Mouse (Mus musculus) gastrocnemius, adult 2 months (tissue): ENCODE measurements around the gene BC048671. TPM values are rescaled to one million over a fixed set of nuclear protein-coding genes. Genes with fewer than 3 reads are reported as not detected.

ENCODE experiments used
- DNase-seq: peaks from one replicate; pipeline ENCODE4 v3.0.0; 2022
- H3K27ac ChIP-seq: fragments of 200-600 bp; 2 replicates; pipeline ENCODE4 v1.8.1; 2022; ENCODE audit warnings: mild to moderate bottlenecking
- H3K4me3 ChIP-seq: fragments of 200-600 bp; 2 replicates; pipeline ENCODE4 v1.8.1; 2022; ENCODE audit warnings: mild to moderate bottlenecking, moderate library complexity
- CTCF ChIP-seq: fragments of 200-600 bp; IDR thresholded peaks from 2 replicates; pipeline ENCODE4 v1.8.1; 2022; ENCODE audit warnings: antibody characterized with exemption, mild to moderate bottlenecking, moderate library complexity
- intact Hi-C: fragments of 180-260 bp; cut with DNase I; formaldehyde crosslinking; loops from one replicate; pipeline ENCODE4 v1.15.1; 2025
- total RNA-seq, 2 experiments: library from RNA; stranded (reverse); gene quantifications; 2 replicates each; pipeline ENCODE4 v1.2.3; 2021

Gene BC048671
- total RNA-seq, 2 experiments from 2014 or later = not detected

DNA sequence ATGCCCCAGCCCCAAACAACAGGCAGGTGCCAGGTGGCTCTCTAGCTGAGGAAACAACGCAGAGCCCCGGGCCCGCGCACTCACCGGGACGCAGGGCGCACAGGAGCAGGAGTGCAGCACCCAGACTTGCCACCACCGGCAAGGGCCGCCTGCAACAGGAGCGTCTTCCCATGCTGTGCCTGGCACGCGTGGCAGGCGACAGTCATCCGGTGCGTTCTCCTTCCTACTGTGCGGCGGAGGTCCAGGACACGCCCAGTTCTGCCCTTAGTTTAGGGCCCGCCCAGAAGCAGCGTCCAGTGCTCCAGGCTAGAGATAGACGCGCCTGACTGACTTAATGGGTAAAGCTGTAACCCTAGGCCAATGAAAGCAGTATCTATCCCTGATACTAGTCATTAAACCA, 24.0 kb downstream of the BC048671 start, which contains the start of gene Chst13:
Chst13 (minus strand) TSS at position 195 of the 400 bp plus-strand sequence.
- no peak for TF ChIP-seq CTCF
- DNase-seq = peak; percentile 76
- intact Hi-C loops = loop anchor here (10.0 kb wide), 1 partner anchor 650 kb away; no protein-coding TSS in a partner anchor
- peak within 1 kb of the TSS; percentile 56 for H3K4me3 ChIP-seq
- H3K27ac ChIP-seq = no peak within 1 kb of the TSS

DNA sequence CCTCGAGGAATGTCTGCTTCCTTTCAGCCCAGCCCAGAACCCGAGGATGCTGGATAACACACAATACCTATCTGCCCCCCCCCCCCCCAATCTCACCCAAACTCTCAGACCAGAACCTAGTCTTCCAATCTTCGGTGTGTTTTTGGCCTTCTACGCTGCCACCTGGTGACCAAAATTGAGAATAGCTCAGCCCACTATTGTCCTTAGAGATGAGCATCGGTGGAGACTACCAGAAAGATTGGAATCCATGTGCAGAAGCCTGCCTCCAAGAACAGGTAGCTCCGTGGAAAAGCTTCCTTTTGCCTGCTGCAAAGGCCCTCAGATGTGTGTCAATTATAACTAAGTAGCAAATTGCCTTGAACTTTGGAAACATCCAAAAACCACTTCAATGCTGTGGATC, 26.7 kb downstream of the BC048671 start:
- no peak for DNase-seq

DNA sequence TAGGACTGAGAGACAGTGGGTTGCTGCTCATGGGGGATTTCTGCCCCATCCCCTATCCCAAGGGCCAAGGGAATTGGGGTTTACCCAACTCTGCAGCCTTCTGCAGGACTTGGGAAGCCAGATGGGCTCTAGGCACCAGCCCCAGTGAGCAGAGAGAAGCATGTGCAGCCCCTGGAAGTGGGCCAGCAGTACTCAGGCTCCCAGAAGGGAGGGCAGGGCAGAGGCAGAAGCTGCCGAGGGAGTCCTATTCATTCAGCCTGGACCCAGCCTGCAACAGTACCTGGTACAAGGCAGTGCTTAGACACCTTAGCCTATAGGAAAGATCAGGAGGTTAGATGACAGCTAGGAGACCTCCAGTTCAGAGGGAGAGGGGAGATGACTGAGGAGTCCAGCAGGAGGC, 28.9 kb downstream of the BC048671 start:
- intact Hi-C loops = loop anchor here (10.0 kb wide), 1 partner anchor 655 kb away; no protein-coding TSS in a partner anchor
- TF ChIP-seq CTCF = no peak
- peak; percentile 66 for DNase-seq

More for the DNA sequence above, 26.7 kb downstream of the BC048671 start:
- peak; percentile 53 for TF ChIP-seq CTCF
- Histone ChIP-seq H3K27ac (no peak overlapping the region), H3K4me3 (no peak overlapping the region)
- intact Hi-C loops = loop anchor here (10.0 kb wide), 1 partner anchor 653 kb away; no protein-coding TSS in a partner anchor

DNA sequence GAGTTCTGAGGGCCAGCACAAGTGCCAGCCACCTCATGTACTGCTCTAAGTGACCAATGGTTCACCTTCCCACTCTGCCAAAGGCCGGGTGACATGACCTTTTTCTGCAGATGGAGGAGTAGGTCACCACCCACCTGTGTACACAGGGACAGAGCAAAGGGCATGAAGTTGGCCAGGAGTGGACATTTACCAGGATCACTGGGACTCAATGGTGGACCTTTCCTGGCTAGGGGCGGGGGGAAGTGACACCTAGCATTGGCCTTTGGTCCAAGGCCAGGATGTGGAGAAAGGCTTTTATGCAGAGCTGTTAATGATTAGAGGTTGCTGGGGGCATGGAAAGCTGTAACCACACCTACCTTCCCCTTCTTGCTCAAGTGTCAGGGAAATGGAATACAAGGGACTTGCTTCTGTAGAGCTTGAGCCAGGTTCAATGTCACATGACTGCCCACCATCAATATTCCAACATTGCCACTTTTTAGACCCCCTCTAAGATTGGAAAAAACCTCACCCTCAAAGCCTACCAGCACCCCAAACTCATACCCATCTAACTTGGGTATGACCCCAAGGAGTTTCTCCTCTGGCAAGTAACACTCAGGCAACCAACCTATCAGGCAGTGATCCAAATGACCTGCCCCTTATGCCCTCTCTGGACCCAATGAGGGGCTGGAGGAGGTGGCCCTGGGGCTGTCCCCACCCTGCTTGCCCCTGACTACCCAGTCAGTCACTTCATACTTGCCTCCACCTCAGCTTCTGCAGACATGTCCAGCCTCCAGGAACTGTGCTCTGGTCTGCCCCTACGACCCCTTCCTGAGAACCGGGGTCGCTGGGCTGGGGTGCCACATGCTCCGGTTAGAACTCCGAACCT, 31.8 kb downstream of the BC048671 start, which contains the start of gene Uroc1:
Uroc1 (plus strand) TSS at position 724 of the 865 bp plus-strand sequence.
- no peak for DNase-seq
- no peak for TF ChIP-seq CTCF
- H3K27ac ChIP-seq = no peak within 1 kb of the TSS
- no peak within 1 kb of the TSS for H3K4me3 ChIP-seq
- intact Hi-C loops = no loop called here

More for the DNA sequence above, 28.9 kb downstream of the BC048671 start:
- Histone ChIP-seq H3K27ac (no peak overlapping the region), H3K4me3 (no peak overlapping the region)

DNA sequence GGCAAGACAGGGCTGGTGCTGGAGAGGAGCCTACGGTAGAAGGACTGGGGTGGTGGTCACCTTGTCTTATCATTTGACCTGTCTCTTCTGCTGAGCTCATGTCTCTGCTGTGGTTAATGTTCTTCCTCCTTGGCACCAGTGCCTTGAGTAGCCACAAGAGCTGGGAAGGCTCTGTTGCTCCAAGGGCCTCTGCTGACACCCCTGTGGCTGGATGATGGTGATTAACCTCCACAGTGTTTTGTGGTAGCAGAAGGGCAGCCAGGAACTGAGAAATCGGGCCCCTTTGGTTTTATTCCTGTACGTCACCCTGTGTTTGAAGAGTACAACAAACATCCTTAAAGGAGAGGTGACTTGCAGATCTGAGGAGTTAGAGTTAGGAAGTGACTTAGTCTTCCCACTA, 33.2 kb downstream of the BC048671 start:
- DNase-seq = no peak
- TF ChIP-seq CTCF = no peak
- intact Hi-C loops = no loop called here
- Histone ChIP-seq H3K27ac (no peak overlapping the region), H3K4me3 (no peak overlapping the region)

DNA sequence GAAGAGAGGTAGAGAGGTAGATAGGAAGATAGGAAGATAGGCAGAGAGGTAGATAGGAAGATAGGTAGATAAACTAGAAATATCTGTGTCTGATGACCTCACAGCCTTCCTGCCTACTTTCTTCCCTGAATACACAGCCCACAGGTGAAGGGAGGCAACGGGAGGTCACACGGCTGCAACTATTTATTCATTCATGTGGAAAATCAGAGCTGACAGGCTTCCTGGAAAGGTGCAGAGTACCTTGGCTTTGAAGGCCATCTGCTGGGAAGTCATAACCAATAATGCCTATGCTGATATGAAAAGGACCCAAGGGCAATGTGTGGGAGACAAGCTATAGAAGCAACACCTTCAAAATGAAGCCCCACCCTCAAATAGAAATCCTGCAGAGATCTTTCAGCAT, 41.3 kb downstream of the BC048671 start:
- DNase-seq = no peak
- Histone ChIP-seq H3K4me3 (no peak overlapping the region), H3K27ac (no peak overlapping the region)
- TF ChIP-seq CTCF = no peak
- intact Hi-C loops = no loop called here

DNA sequence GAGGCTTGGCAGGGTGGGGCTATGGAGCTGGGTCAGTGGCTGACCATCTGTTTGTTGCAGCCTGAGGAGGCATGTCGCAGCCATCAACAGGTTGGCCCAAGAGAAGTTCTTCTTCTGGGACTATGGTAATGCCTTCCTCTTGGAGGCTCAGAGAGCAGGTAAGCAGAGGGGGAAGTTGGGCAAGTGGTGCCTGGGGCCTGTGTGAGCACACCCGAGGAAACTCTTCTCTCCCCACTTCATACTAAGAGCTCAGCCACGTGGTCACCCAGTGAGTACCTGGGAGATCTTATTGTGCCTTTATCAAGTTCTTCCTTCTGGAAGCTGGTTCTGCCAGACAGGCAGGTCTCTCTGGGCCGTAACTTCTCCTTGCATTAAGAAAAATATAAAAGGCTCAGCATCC, 46.2 kb downstream of the BC048671 start:
- Histone ChIP-seq H3K27ac (no peak overlapping the region), H3K4me3 (no peak overlapping the region)
- no peak for TF ChIP-seq CTCF
- intact Hi-C loops = no loop called here
- no peak for DNase-seq

DNA sequence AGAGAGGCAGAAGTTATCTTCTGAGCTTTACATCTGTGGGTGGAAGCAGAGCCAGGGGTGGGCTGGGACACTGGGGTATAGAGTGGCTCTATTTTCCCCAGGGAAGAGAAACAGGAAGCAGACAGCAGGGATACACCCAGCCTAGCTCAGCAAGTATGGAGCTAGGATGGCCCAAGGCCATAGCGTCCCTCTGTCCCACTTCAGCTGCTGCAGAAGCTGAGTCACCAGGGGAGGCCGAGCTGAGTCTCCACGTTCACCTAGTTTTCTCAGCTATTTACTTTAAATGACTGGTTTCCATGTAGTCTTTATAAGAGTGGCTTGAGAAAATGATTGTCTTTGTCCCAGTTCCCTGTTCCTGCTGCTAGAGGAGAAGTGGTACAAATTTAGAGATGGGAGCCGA, 47.5 kb downstream of the BC048671 start:
- intact Hi-C loops = no loop called here
- Histone ChIP-seq H3K27ac (no peak overlapping the region), H3K4me3 (no peak overlapping the region)
- no peak for DNase-seq
- no peak for TF ChIP-seq CTCF

DNA sequence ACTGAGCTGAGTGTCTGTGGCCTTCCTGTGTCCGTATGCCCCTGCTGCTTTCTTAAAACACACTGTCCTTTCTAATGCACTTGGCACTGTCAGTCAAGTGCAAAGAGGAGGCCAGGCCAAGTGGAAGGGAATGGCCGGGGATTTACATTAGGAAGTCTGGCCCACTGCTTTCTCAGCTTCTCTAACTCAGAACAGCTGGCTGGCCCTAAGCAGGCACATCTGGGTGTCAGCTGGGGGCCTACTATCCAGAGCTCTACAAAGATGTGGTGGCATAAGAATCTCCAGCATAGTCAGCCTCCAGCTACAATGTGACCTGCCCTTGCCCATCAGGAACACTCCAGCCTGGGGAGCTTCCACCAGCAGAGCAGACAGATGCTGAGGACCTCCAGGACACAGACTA, 49.0 kb downstream of the BC048671 start:
- DNase-seq = no peak
- Histone ChIP-seq H3K4me3 (no peak overlapping the region), H3K27ac (no peak overlapping the region)
- no peak for TF ChIP-seq CTCF
- intact Hi-C loops = no loop called here

Other genes starting within 250 kb of the BC048671 start
- gene Vmn1r49, start 222.7 kb upstream of the BC048671 start, total RNA-seq = not detected
- not detected for gene Vmn1r50, start 199.8 kb upstream of the BC048671 start, total RNA-seq
- not detected for gene Vmn1r51, start 178.6 kb upstream of the BC048671 start, total RNA-seq
- not detected for gene Vmn1r52, start 126.4 kb upstream of the BC048671 start, total RNA-seq
- not detected for gene V1ra8, start 98.4 kb upstream of the BC048671 start, total RNA-seq
- not detected for gene Vmn1r53, start 76.8 kb upstream of the BC048671 start, total RNA-seq
- gene Vmn1r54, start 54.9 kb upstream of the BC048671 start, total RNA-seq = not detected
- not detected for gene Chst13, start 24.0 kb downstream of the BC048671 start, total RNA-seq
- not detected for gene Uroc1, start 32.1 kb downstream of the BC048671 start, total RNA-seq
- gene Zxdc, start 68.3 kb downstream of the BC048671 start, total RNA-seq = 10 to 100 TPM; 15.5 to 15.9 TPM
- gene Cfap100, start 127.6 kb downstream of the BC048671 start, total RNA-seq = under 1 TPM; 0.11 to 0.13 TPM
- gene Klf15, start 161.4 kb downstream of the BC048671 start, total RNA-seq = 10 to 100 TPM; 54.4 to 64.4 TPM
- gene Aldh1l1, start 185.2 kb downstream of the BC048671 start, total RNA-seq = 1 to 10 TPM; 3.6 to 5.3 TPM